Mouse (Mus musculus): ENCODE data around the gene Mob2. TPM values are rescaled to one million over a fixed set of nuclear protein-coding genes. Genes with fewer than 3 reads are reported as not detected.
A peak's percentile ranks its signal among the peaks of the same experiment; 100 is the strongest.

Mob2 gene
- polyA plus RNA-seq, 1 experiment from 2014 or later = 64.3 TPM

DNA sequence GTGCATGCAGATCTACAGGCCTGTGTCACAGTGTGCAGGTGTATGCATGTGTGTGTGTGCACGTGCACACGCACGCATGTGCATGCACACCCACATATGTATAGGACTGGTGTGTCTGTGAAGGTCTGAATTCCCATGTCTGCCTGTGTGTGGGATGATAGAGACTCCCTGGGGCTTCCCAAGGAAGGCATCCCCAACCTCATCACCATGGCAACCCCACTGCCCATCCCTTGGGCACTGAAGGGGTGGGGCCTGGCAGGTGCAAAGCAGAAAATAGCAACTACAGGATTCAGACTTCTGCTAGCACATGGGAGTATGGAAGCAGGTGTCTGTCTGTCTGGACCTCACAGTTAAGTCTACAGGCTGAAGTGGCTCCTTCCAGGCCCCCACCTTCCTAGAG, 98.3 kb downstream of the Mob2 start:
- no peak overlapping the region for H3K4me3 ChIP-seq (replicated peaks; ENCODE audit: low read depth, low read length)
- H3K27me3 ChIP-seq (ENCODE audit: insufficient read depth, low read length) = no peaks in the 10 kb centered on the region
- no peak for TF ChIP-seq CTCF (IDR thresholded peaks at IDR 0.05; ENCODE audit: low read depth)
- no peak overlapping the region for H3K9ac ChIP-seq (ENCODE audit: low read depth, low read length)
- H3K9me3 ChIP-seq (replicated peaks; ENCODE audit: low read length) = no peaks in the 10 kb centered on the region
- H3K27ac ChIP-seq = no peak overlapping the region
- H3K4me1 ChIP-seq (replicated peaks; ENCODE audit: insufficient read depth, low read length) = no peaks in the 10 kb centered on the region
- 93% methylated on average over 3 of the region's 3 CpGs for WGBS
- DNase-seq (ENCODE audit: low spot score) (no peak), ATAC-seq (replicated peaks; ENCODE audit: low FRiP score, low read depth) (no peak)
- no peak overlapping the region for H3K4me2 ChIP-seq (ENCODE audit: low read length)
- no peaks in the 10 kb centered on the region for H3K36me3 ChIP-seq (ENCODE audit: insufficient read depth, low read length)

DNA sequence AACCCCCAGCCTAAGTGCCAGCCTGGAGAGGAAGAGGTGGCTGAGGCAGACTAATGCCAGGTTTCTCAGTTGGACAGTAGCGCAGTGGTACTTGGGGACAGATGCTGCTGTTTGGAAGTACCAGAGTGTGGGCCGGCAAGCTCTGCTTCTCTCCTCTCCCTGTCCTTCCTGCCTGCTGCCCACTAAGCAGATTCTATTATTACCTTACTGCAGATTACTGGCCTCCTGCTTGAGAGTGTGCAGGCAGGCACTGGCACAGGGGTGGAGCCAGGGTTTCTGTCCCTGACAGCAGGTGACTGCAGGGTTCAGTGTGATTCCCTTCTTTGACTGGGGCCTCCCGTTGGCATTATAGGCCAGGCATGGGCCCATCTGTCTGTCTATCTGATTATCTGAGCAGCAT, 99.4 kb downstream of the Mob2 start:
- no peak overlapping the region for H3K27ac ChIP-seq
- no peak overlapping the region for H3K4me2 ChIP-seq (ENCODE audit: low read length)
- DNase-seq (ENCODE audit: low spot score) (no peak), ATAC-seq (replicated peaks; ENCODE audit: low FRiP score, low read depth) (no peak)
- H3K4me1 ChIP-seq (replicated peaks; ENCODE audit: insufficient read depth, low read length) = no peaks in the 10 kb centered on the region
- H3K9me3 ChIP-seq (replicated peaks; ENCODE audit: low read length) = no peaks in the 10 kb centered on the region
- no peaks in the 10 kb centered on the region for H3K27me3 ChIP-seq (ENCODE audit: insufficient read depth, low read length)
- H3K4me3 ChIP-seq (replicated peaks; ENCODE audit: low read depth, low read length) = no peak overlapping the region
- TF ChIP-seq CTCF (IDR thresholded peaks at IDR 0.05; ENCODE audit: low read depth) = no peak
- H3K36me3 ChIP-seq (ENCODE audit: insufficient read depth, low read length) = no peaks in the 10 kb centered on the region
- no peak overlapping the region for H3K9ac ChIP-seq (ENCODE audit: low read depth, low read length)
- 86% methylated on average over 3 of the region's 3 CpGs for WGBS

DNA sequence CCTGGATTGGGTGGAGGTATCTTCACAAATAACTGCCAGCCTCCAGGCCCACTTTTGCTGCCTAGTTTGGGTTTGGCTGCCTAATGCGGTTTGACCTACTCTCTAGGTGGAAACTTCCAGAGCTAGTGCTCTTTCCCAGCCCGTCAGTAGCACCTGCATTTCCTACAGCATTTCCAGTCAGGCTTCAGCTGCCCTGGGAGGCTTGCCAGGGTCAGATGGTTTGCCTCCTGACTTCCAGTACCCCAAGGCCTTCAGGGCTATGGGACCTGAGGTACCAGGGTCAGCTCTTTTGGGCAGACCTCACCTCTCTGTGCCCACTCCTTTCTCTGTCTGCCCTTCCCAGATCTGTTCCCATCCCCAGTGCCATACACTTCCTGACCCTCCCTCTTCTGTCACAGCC, 99.9 kb downstream of the Mob2 start:
- Histone ChIP-seq H3K27ac (no peak overlapping the region), H3K36me3 (ENCODE audit: insufficient read depth, low read length) (no peaks in the 10 kb centered on the region), H3K27me3 (ENCODE audit: insufficient read depth, low read length) (no peaks in the 10 kb centered on the region), H3K4me3 (replicated peaks; ENCODE audit: low read depth, low read length) (no peak overlapping the region), H3K9ac (ENCODE audit: low read depth, low read length) (no peak overlapping the region), H3K9me3 (replicated peaks; ENCODE audit: low read length) (no peaks in the 10 kb centered on the region), H3K4me1 (replicated peaks; ENCODE audit: insufficient read depth, low read length) (no peaks in the 10 kb centered on the region), H3K4me2 (ENCODE audit: low read length) (no peak overlapping the region)
- no peak for DNase-seq (ENCODE audit: low spot score)
- ATAC-seq (replicated peaks; ENCODE audit: low FRiP score, low read depth) = no peak
- 83% methylated on average over 2 of the region's 2 CpGs for WGBS
- no peak for TF ChIP-seq CTCF (IDR thresholded peaks at IDR 0.05; ENCODE audit: low read depth)

DNA sequence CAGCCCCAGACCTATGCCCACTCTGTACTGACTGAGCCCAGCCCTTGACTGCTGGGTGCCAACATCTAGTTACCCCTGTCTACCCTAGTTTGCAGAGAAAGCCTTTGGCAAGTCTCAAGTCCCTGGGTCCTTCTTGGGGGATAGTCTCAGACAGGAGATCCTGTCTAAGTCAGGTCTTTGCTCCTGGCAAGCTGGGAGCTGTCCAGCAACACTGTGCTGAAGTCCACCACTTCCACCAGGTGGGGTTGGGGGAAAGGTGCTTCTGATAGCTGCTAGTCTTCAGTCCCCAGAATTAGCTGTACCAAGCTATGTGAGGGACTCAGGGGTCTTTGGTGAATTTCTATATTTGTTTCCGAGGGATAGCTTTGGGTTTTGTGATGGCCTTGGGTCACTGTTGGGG, 101.7 kb downstream of the Mob2 start:
- H3K27ac ChIP-seq = no peak overlapping the region
- no peak overlapping the region for H3K4me2 ChIP-seq (ENCODE audit: low read length)
- H3K36me3 ChIP-seq (ENCODE audit: insufficient read depth, low read length) = no peaks in the 10 kb centered on the region
- TF ChIP-seq CTCF (IDR thresholded peaks at IDR 0.05; ENCODE audit: low read depth) = no peak; the same call in 1 of the 2 replicates
- WGBS = 74% methylated on average over 1 of the region's 1 CpGs
- ATAC-seq (replicated peaks; ENCODE audit: low FRiP score, low read depth) (no peak), DNase-seq (ENCODE audit: low spot score) (peak; percentile 51)
- no peak overlapping the region for H3K4me3 ChIP-seq (replicated peaks; ENCODE audit: low read depth, low read length)
- no peak overlapping the region for H3K9ac ChIP-seq (ENCODE audit: low read depth, low read length)
- no peaks in the 10 kb centered on the region for H3K27me3 ChIP-seq (ENCODE audit: insufficient read depth, low read length)
- H3K4me1 ChIP-seq (replicated peaks; ENCODE audit: insufficient read depth, low read length) = no peaks in the 10 kb centered on the region
- H3K9me3 ChIP-seq (replicated peaks; ENCODE audit: low read length) = no peaks in the 10 kb centered on the region

Small RNA genes lying within 50 kb of the gene (microRNA-seq; reads per million reads assigned to microRNA genes)
- gene Mir3104 = not detected

Other genes starting within 250 kb of the Mob2 start
- 0.01 TPM in 2 replicates for gene Muc5b, start 222.0 kb downstream of the Mob2 start, polyA plus RNA-seq (2015; fragmentation: Nextera tagmentation; extraction: Ambion mirVana)
- 35.0 and 38.3 TPM in 2 replicates for gene Tollip, start 142.6 kb downstream of the Mob2 start, polyA plus RNA-seq (2015; fragmentation: Nextera tagmentation; extraction: Ambion mirVana)
- 0.29 and 0.31 TPM in 2 replicates for gene Brsk2, start 111.3 kb downstream of the Mob2 start, polyA plus RNA-seq (2015; fragmentation: Nextera tagmentation; extraction: Ambion mirVana)
- gene Dusp8, start 34.8 kb upstream of the Mob2 start, polyA plus RNA-seq (2015; fragmentation: Nextera tagmentation; extraction: Ambion mirVana) = 2.3 and 2.5 TPM in 2 replicates
- not detected in 2 replicates for gene Gm45618, start 59.7 kb upstream of the Mob2 start, polyA plus RNA-seq (2015; fragmentation: Nextera tagmentation; extraction: Ambion mirVana)
- gene Gm39115, start 75.0 kb upstream of the Mob2 start, polyA plus RNA-seq (2015; fragmentation: Nextera tagmentation; extraction: Ambion mirVana) = not detected in 2 replicates
- not detected in 2 replicates for gene Gm45337, start 83.5 kb upstream of the Mob2 start, polyA plus RNA-seq (2015; fragmentation: Nextera tagmentation; extraction: Ambion mirVana)
- not detected in 2 replicates for gene Gm29735, start 96.0 kb upstream of the Mob2 start, polyA plus RNA-seq (2015; fragmentation: Nextera tagmentation; extraction: Ambion mirVana)
- gene Gm4553, start 104.7 kb upstream of the Mob2 start, polyA plus RNA-seq (2015; fragmentation: Nextera tagmentation; extraction: Ambion mirVana) = not detected in 2 replicates
- not detected in 2 replicates for gene Krtap5-2, start 114.9 kb upstream of the Mob2 start, polyA plus RNA-seq (2015; fragmentation: Nextera tagmentation; extraction: Ambion mirVana)
- gene Gm10153, start 129.3 kb upstream of the Mob2 start, polyA plus RNA-seq (2015; fragmentation: Nextera tagmentation; extraction: Ambion mirVana) = not detected in 2 replicates
- not detected in 2 replicates for gene Krtap5-3, start 140.3 kb upstream of the Mob2 start, polyA plus RNA-seq (2015; fragmentation: Nextera tagmentation; extraction: Ambion mirVana)
- not detected in 2 replicates for gene Gm7579, start 150.8 kb upstream of the Mob2 start, polyA plus RNA-seq (2015; fragmentation: Nextera tagmentation; extraction: Ambion mirVana)
- not detected in 2 replicates for gene Krtap5-5, start 168.9 kb upstream of the Mob2 start, polyA plus RNA-seq (2015; fragmentation: Nextera tagmentation; extraction: Ambion mirVana)
- gene Gm40460, start 180.0 kb upstream of the Mob2 start, polyA plus RNA-seq (2015; fragmentation: Nextera tagmentation; extraction: Ambion mirVana) = not detected in 2 replicates
- gene Gm2431, start 197.3 kb upstream of the Mob2 start, polyA plus RNA-seq (2015; fragmentation: Nextera tagmentation; extraction: Ambion mirVana) = not detected in 2 replicates
- not detected in 2 replicates for gene Gm4559, start 213.3 kb upstream of the Mob2 start, polyA plus RNA-seq (2015; fragmentation: Nextera tagmentation; extraction: Ambion mirVana)
- gene Krtap5-1, start 236.1 kb upstream of the Mob2 start, polyA plus RNA-seq (2015; fragmentation: Nextera tagmentation; extraction: Ambion mirVana) = not detected in 2 replicates
- not detected in 2 replicates for gene Krtap5-4, start 242.5 kb upstream of the Mob2 start, polyA plus RNA-seq (2015; fragmentation: Nextera tagmentation; extraction: Ambion mirVana)